Mouse (Mus musculus): Measurements from ENCODE around the gene Crx. TPM values are rescaled to one million over a fixed set of nuclear protein-coding genes. Genes with fewer than 3 reads are reported as not detected.

The Crx gene
- polyA plus RNA-seq, 1 experiment from 2014 or later = 0.18 TPM

- Histone ChIP-seq H3K27me3 (ENCODE audit: control insufficient read depth, insufficient read depth, low read length) (no peaks in the 10 kb centered on the region), H3K4me2 (ENCODE audit: low read length) (no peak overlapping the region), H3K4me1 (ENCODE audit: control insufficient read depth, insufficient read depth, low read length) (no peaks in the 10 kb centered on the region), H3K4me3 (replicated peaks; ENCODE audit: low read depth, low read length) (no peak overlapping the region), H3K9me3 (ENCODE audit: control insufficient read depth, low read length) (no peaks in the 10 kb centered on the region), H3K9ac (replicated peaks; ENCODE audit: low read length) (no peak overlapping the region), H3K36me3 (ENCODE audit: control insufficient read depth, insufficient read depth, low read length) (no peaks in the 10 kb centered on the region), H3K27ac (replicated peaks; ENCODE audit: low read depth, low read length) (no peak overlapping the region)
- no peak for DNase-seq
- 91% methylated on average over 2 of the region's 2 CpGs for WGBS
- ATAC-seq (ENCODE audit: low FRiP score, low TSS enrichment) = no peak
These were observed 4.4 kb upstream of the Crx start for GRCm38 (mm10) chr7:15884127-15884526.

DNA sequence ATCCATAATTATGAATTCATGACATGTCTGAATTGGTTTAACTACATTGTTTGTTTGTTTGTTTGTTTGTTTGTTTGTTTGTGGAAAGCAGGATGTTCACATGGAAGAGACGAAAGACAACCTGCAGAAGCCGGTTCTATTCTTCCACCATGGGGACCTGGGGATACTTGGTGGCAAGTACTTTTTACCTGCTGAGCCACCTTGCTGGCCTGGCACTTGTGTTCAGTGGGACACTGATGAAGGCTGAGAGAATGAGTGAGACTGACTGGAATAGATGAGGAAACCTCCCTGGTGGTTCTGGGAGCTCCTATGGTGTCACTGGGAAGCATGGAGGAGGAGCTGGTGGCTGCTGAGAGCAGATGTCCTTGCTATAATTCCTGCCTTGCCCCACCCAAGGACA lies 2.5 kb upstream of the Crx start, which contains the start of gene Crxos:
TSS of gene Crxos (plus strand) at position 301 of the 400 bp plus-strand sequence.
- ATAC-seq (ENCODE audit: low FRiP score, low TSS enrichment) = no peak
- H3K4me2 ChIP-seq (ENCODE audit: low read length) = no peak within 1 kb of the TSS
- no peaks in the 10 kb centered on the region for H3K27me3 ChIP-seq (ENCODE audit: control insufficient read depth, insufficient read depth, low read length)
- no peaks in the 10 kb centered on the region for H3K9me3 ChIP-seq (ENCODE audit: control insufficient read depth, low read length)
- no peak within 1 kb of the TSS for H3K27ac ChIP-seq (replicated peaks; ENCODE audit: low read depth, low read length)
- no peaks in the 10 kb centered on the region for H3K4me1 ChIP-seq (ENCODE audit: control insufficient read depth, insufficient read depth, low read length)
- H3K36me3 ChIP-seq (ENCODE audit: control insufficient read depth, insufficient read depth, low read length) = no peaks in the 10 kb centered on the region
- DNase-seq = no peak
- H3K4me3 ChIP-seq (replicated peaks; ENCODE audit: low read depth, low read length) = no peak within 1 kb of the TSS
- 85% methylated on average over 2 of the region's 2 CpGs for WGBS
- no peak within 1 kb of the TSS for H3K9ac ChIP-seq (replicated peaks; ENCODE audit: low read length)

GRCm38 (mm10) chr7:15881831-15882230 lies 2.1 kb upstream of the Crx start:
- 32% methylated on average over 3 of the region's 3 CpGs for WGBS
- no peak for ATAC-seq (ENCODE audit: low FRiP score, low TSS enrichment)
- no peak overlapping the region for H3K9ac ChIP-seq (replicated peaks; ENCODE audit: low read length)

GRCm38 (mm10) chr7:15881388-15881787 lies 1.6 kb upstream of the Crx start:
- DNase-seq (peak; percentile 49), ATAC-seq (ENCODE audit: low FRiP score, low TSS enrichment) (peak; percentile 68; the same call in 1 of the 2 replicates)
- Histone ChIP-seq H3K4me1 (ENCODE audit: control insufficient read depth, insufficient read depth, low read length) (no peaks in the 10 kb centered on the region), H3K4me3 (replicated peaks; ENCODE audit: low read depth, low read length) (no peak overlapping the region), H3K27ac (replicated peaks; ENCODE audit: low read depth, low read length) (no peak overlapping the region), H3K27me3 (ENCODE audit: control insufficient read depth, insufficient read depth, low read length) (no peaks in the 10 kb centered on the region), H3K4me2 (ENCODE audit: low read length) (no peak overlapping the region), H3K36me3 (ENCODE audit: control insufficient read depth, insufficient read depth, low read length) (no peaks in the 10 kb centered on the region), H3K9ac (replicated peaks; ENCODE audit: low read length) (no peak overlapping the region), H3K9me3 (ENCODE audit: control insufficient read depth, low read length) (no peaks in the 10 kb centered on the region)
- under 1% methylated on average over 7 of the region's 7 CpGs for WGBS

More at GRCm38 (mm10) chr7:15881831-15882230, 2.1 kb upstream of the Crx start:
- Histone ChIP-seq H3K4me3 (replicated peaks; ENCODE audit: low read depth, low read length) (no peak overlapping the region), H3K27ac (replicated peaks; ENCODE audit: low read depth, low read length) (no peak overlapping the region), H3K4me2 (ENCODE audit: low read length) (no peak overlapping the region), H3K9me3 (ENCODE audit: control insufficient read depth, low read length) (no peaks in the 10 kb centered on the region), H3K4me1 (ENCODE audit: control insufficient read depth, insufficient read depth, low read length) (no peaks in the 10 kb centered on the region), H3K27me3 (ENCODE audit: control insufficient read depth, insufficient read depth, low read length) (no peaks in the 10 kb centered on the region), H3K36me3 (ENCODE audit: control insufficient read depth, insufficient read depth, low read length) (no peaks in the 10 kb centered on the region)
- no peak for DNase-seq

GRCm38 (mm10) chr7:15864104-15864503 lies 15.7 kb downstream of the Crx start:
- no peaks in the 10 kb centered on the region for H3K36me3 ChIP-seq (ENCODE audit: control insufficient read depth, insufficient read depth, low read length)
- peak; percentile 43; the same call in 1 of the 2 replicates for ATAC-seq (ENCODE audit: low FRiP score, low TSS enrichment)
- no peak overlapping the region for H3K4me2 ChIP-seq (ENCODE audit: low read length)
- no peak overlapping the region for H3K4me3 ChIP-seq (replicated peaks; ENCODE audit: low read depth, low read length)
- no peaks in the 10 kb centered on the region for H3K27me3 ChIP-seq (ENCODE audit: control insufficient read depth, insufficient read depth, low read length)
- DNase-seq = peak; percentile 58
- no peaks in the 10 kb centered on the region for H3K9me3 ChIP-seq (ENCODE audit: control insufficient read depth, low read length)
- H3K9ac ChIP-seq (replicated peaks; ENCODE audit: low read length) = no peak overlapping the region
- H3K4me1 ChIP-seq (ENCODE audit: control insufficient read depth, insufficient read depth, low read length) = no peaks in the 10 kb centered on the region
- no peak overlapping the region for H3K27ac ChIP-seq (replicated peaks; ENCODE audit: low read depth, low read length)
- 15% methylated on average over 4 of the region's 4 CpGs for WGBS

DNA sequence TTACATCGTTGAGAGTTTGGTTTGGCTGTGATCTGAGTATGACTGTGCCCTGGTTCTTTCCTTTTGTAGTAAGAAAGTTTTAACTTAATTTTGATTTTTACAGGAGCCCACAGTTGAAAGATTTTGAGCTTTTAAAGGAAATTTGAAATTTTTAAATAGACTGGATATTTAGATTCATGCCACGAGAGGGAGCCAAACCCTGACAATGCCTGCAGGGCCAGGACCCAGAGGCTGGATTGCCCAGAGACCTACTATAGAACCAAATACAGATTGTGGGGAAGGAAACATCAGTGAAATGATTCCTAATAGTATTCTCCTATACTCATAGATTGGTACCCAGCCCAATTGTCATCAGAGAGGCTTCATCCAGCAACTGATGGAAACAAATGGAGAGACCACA lies 20.1 kb downstream of the Crx start:
- Histone ChIP-seq H3K9ac (replicated peaks; ENCODE audit: low read length) (no peak overlapping the region), H3K9me3 (ENCODE audit: control insufficient read depth, low read length) (no peaks in the 10 kb centered on the region), H3K27ac (replicated peaks; ENCODE audit: low read depth, low read length) (no peak overlapping the region), H3K27me3 (ENCODE audit: control insufficient read depth, insufficient read depth, low read length) (no peaks in the 10 kb centered on the region), H3K36me3 (ENCODE audit: control insufficient read depth, insufficient read depth, low read length) (no peaks in the 10 kb centered on the region), H3K4me2 (ENCODE audit: low read length) (no peak overlapping the region), H3K4me1 (ENCODE audit: control insufficient read depth, insufficient read depth, low read length) (no peaks in the 10 kb centered on the region), H3K4me3 (replicated peaks; ENCODE audit: low read depth, low read length) (no peak overlapping the region)
- ATAC-seq (ENCODE audit: low FRiP score, low TSS enrichment) (no peak), DNase-seq (peak; percentile 55)
- whole genome bisulfite sequencing = 38% methylated on average over 2 of the region's 2 CpGs

GRCm38 (mm10) chr7:15839578-15839977 lies 40.2 kb downstream of the Crx start, which contains the start of gene Obox6:
Obox6 (minus strand) TSS chr7:15839678.
- H3K27ac ChIP-seq (replicated peaks; ENCODE audit: low read depth, low read length) = no peak within 1 kb of the TSS
- H3K36me3 ChIP-seq (ENCODE audit: control insufficient read depth, insufficient read depth, low read length) = no peaks in the 10 kb centered on the region
- 86% methylated on average over 3 of the region's 3 CpGs for WGBS
- no peak within 1 kb of the TSS for H3K4me2 ChIP-seq (ENCODE audit: low read length)
- no peak within 1 kb of the TSS for H3K4me3 ChIP-seq (replicated peaks; ENCODE audit: low read depth, low read length)
- ATAC-seq (ENCODE audit: low FRiP score, low TSS enrichment) (no peak), DNase-seq (no peak)
- H3K4me1 ChIP-seq (ENCODE audit: control insufficient read depth, insufficient read depth, low read length) = no peaks in the 10 kb centered on the region
- H3K9ac ChIP-seq (replicated peaks; ENCODE audit: low read length) = no peak within 1 kb of the TSS
- no peaks in the 10 kb centered on the region for H3K9me3 ChIP-seq (ENCODE audit: control insufficient read depth, low read length)
- no peaks in the 10 kb centered on the region for H3K27me3 ChIP-seq (ENCODE audit: control insufficient read depth, insufficient read depth, low read length)

Other genes with a start within 250 kb of the Crx start
- not detected in 2 replicates for gene Obox3, start 240.1 kb downstream of the Crx start, polyA plus RNA-seq (2014; fragmentation: Nextera tagmentation; extraction: Ambion mirVana)
- gene Obox5, start 129.8 kb downstream of the Crx start, polyA plus RNA-seq (2014; fragmentation: Nextera tagmentation; extraction: Ambion mirVana) = not detected in 2 replicates
- not detected in 2 replicates for gene Obox6, start 40.3 kb downstream of the Crx start, polyA plus RNA-seq (2014; fragmentation: Nextera tagmentation; extraction: Ambion mirVana)
- gene Crxos, start 2.6 kb upstream of the Crx start, polyA plus RNA-seq (2014; fragmentation: Nextera tagmentation; extraction: Ambion mirVana) = 0.22 TPM in 1 of 2 replicates, not detected in the other
- 1,539 and 1,832 TPM in 2 replicates for gene Selenow, start 42.4 kb upstream of the Crx start, polyA plus RNA-seq (2014; fragmentation: Nextera tagmentation; extraction: Ambion mirVana)
- 135 and 136 TPM in 2 replicates for gene Nop53, start 66.1 kb upstream of the Crx start, polyA plus RNA-seq (2014; fragmentation: Nextera tagmentation; extraction: Ambion mirVana)
- 3.1 and 3.9 TPM in 2 replicates for gene Ehd2, start 87.6 kb upstream of the Crx start, polyA plus RNA-seq (2014; fragmentation: Nextera tagmentation; extraction: Ambion mirVana)
- gene Bicra, start 168.0 kb upstream of the Crx start, polyA plus RNA-seq (2014; fragmentation: Nextera tagmentation; extraction: Ambion mirVana) = 6.5 and 9.0 TPM in 2 replicates
- gene Zfp541, start 181.8 kb upstream of the Crx start, polyA plus RNA-seq (2014; fragmentation: Nextera tagmentation; extraction: Ambion mirVana) = 0.09 and 0.13 TPM in 2 replicates
- 209 and 245 TPM in 2 replicates for gene Napa, start 218.5 kb upstream of the Crx start, polyA plus RNA-seq (2014; fragmentation: Nextera tagmentation; extraction: Ambion mirVana)
- gene Kptn, start 239.9 kb upstream of the Crx start, polyA plus RNA-seq (2014; fragmentation: Nextera tagmentation; extraction: Ambion mirVana) = 33.1 and 40.5 TPM in 2 replicates
- gene Slc8a2, start 249.9 kb upstream of the Crx start, polyA plus RNA-seq (2014; fragmentation: Nextera tagmentation; extraction: Ambion mirVana) = 1.1 and 1.2 TPM in 2 replicates

All from midbrain, embryonic 14.5 days (tissue).